Mouse (Mus musculus) testis, adult 2 months (tissue): ENCODE results near the gene Bag6.

Source experiments
- CTCF ChIP-seq: fragments of 200-500 bp; IDR thresholded peaks from 2 replicates; pipeline ENCODE4 v1.5.1; 2012; ENCODE audit warnings: low read depth, mild to moderate bottlenecking, inconsistent platforms, low read length, moderate library complexity; ENCODE audit not compliant: control insufficient read depth, insufficient read depth, insufficient replicate concordance
- POLR2A ChIP-seq: fragments of 200-500 bp; IDR thresholded peaks from 2 replicates; pipeline ENCODE4 v1.6.1; 2012; ENCODE audit warnings: low read depth, mild to moderate bottlenecking, inconsistent platforms, low read length, moderate library complexity; ENCODE audit not compliant: control insufficient read depth

GRCm38 (mm10) chr17:35120745-35121142 is 14.2 kb upstream of the Bag6 start:
- TF ChIP-seq CTCF = no peak
- TF ChIP-seq POLR2A = no peak
